In the genomic region with DNA sequence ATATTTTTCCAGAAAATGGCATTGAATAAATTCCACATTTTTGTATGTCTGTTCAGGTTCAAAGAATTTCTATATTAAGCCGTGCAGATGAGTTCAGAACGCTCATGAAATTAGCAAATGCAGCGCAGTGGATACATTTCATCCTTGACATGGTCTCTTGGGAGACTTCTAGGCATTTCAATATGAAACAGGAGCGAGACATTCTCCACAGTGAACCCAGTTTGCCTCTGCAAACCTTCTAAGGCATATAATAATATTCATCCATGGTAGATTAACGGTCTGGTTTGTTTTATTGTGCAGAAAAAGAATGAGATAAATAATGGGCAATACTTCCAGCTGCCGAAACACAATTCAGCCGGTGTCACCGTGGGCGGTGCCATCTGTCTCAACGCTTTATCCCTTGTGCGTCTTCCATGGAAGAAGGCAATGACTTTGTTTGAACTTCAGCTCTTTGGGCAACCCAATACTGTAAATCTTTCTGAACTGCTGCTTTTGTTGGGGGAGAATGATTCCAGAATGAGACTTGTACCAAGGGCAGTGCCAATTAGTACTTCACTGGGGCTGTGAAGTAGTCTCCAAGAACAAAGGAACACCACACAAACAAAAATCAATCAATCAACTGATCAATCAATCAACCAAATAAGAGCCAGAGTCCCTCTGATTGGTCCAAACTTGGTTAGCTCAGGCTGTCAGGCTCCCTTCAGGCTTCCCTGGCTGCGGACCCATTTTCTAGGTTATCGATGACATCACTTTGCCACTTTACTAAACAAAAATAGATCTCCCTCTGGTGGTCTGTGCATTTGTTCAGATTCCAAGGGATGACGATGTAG, we compare ENCODE assay signal across 16 mouse cellular contexts.
A peak's percentile ranks its signal among the peaks of the same experiment; 100 is the strongest.
DNase-seq lines count a peak whose midpoint lies in the region; ATAC-seq lines count a peak whose summit lies in the region.
"Had no signal": no experiment of that assay in that cellular context is flagged by ENCODE, and none has a peak within 500 bp of the region (broad histone marks: within the 10 kb centered on the region; RNA-seq: fewer than 3 reads in every experiment).

No protein-coding gene starts in this region.

- 45% methylated on average over 14 of the region's 14 CpGs for WGBS in midbrain, embryonic 14.5 days
- 56% methylated on average over 14 of the region's 14 CpGs for WGBS in midbrain, embryonic 13.5 days

- H3K27ac ChIP-seq in midbrain, embryonic 14.5 days (replicated peaks; ENCODE audit: low read depth, low read length): no peak overlapping the region
- no peak overlapping the region for H3K27ac ChIP-seq in midbrain, embryonic 13.5 days
- H3K27ac ChIP-seq: embryonic facial prominence, embryonic 12.5 days; stomach, postnatal 0 days had no signal

- DNase-seq in embryo, embryonic 10 days (ENCODE audit: low spot score): peak; percentile 26
- DNase-seq in embryo, embryonic 9.5 days (ENCODE audit: extremely low spot score): no peak
- peak; percentile 65 for DNase-seq in midbrain, embryonic 14.5 days
- peak; percentile 73 for DNase-seq in mesoderm, embryonic 11.5 days (ENCODE audit: low read depth, low spot score)
- DNase-seq in left cerebral cortex, adult 11 months (ENCODE audit: low spot score): no peak
- DNase-seq in frontal cortex, postnatal 25 days (ENCODE audit: low spot score in 2 of 2): no peak
- DNase-seq: cerebellum, adult 9-11 months; heart, postnatal 4 days; liver; liver, postnatal 0 days; right cerebral cortex, postnatal 25 days had no signal

- H3K27me3 ChIP-seq in midbrain, embryonic 14.5 days (ENCODE audit: control insufficient read depth, insufficient read depth, low read length): no peaks in the 10 kb centered on the region
- H3K27me3 ChIP-seq in midbrain, embryonic 13.5 days: no peaks in the 10 kb centered on the region
- H3K27me3 ChIP-seq: embryonic facial prominence, embryonic 12.5 days had no signal

- peak overlapping the region; percentile 17; the same call in 1 of the 2 replicates for H3K4me2 ChIP-seq in midbrain, embryonic 14.5 days (ENCODE audit: low read length)
- H3K4me2 ChIP-seq in midbrain, embryonic 13.5 days (replicated peaks): no peak overlapping the region
- H3K4me2 ChIP-seq: embryonic facial prominence, embryonic 12.5 days had no signal

- peaks cover 13% of the 10 kb centered on the region for H3K4me1 ChIP-seq in midbrain, embryonic 14.5 days (ENCODE audit: control insufficient read depth, insufficient read depth, low read length)
- peaks cover 17% of the 10 kb centered on the region for H3K4me1 ChIP-seq in midbrain, embryonic 13.5 days (replicated peaks)

- no peaks in the 10 kb centered on the region for H3K36me3 ChIP-seq in midbrain, embryonic 14.5 days (ENCODE audit: control insufficient read depth, insufficient read depth, low read length)
- H3K36me3 ChIP-seq in midbrain, embryonic 13.5 days: no peaks in the 10 kb centered on the region
- H3K36me3 ChIP-seq: embryonic facial prominence, embryonic 12.5 days had no signal

- no peak for ATAC-seq in midbrain, embryonic 14.5 days (ENCODE audit: low FRiP score, low TSS enrichment)
- no peak for ATAC-seq in midbrain, embryonic 13.5 days
- no peak for ATAC-seq in granulocyte monocyte progenitor cell, adult 5-6 weeks (replicated peaks; ENCODE audit: poor library complexity, severe bottlenecking)
- ATAC-seq: intestine, postnatal 0 days; liver, postnatal 0 days had no signal

- no peak overlapping the region for H3K4me3 ChIP-seq in midbrain, embryonic 14.5 days (replicated peaks; ENCODE audit: low read depth, low read length)
- H3K4me3 ChIP-seq in midbrain, embryonic 13.5 days (replicated peaks): no peak overlapping the region
- H3K4me3 ChIP-seq: embryonic facial prominence, embryonic 12.5 days had no signal

- H3K9me3 ChIP-seq in midbrain, embryonic 14.5 days (ENCODE audit: control insufficient read depth, low read length): no peaks in the 10 kb centered on the region
- H3K9me3 ChIP-seq in midbrain, embryonic 13.5 days: no peaks in the 10 kb centered on the region
- H3K9me3 ChIP-seq: embryonic facial prominence, embryonic 12.5 days had no signal

- H3K9ac ChIP-seq in midbrain, embryonic 14.5 days (replicated peaks; ENCODE audit: low read length): no peak overlapping the region
- no peak overlapping the region for H3K9ac ChIP-seq in midbrain, embryonic 13.5 days (replicated peaks)
- H3K9ac ChIP-seq: embryonic facial prominence, embryonic 12.5 days; liver, postnatal 0 days had no signal

Comparison
In these comparisons a context has a peak if more than half of its experiments do, and no peak if none do; other contexts are left out.
1. DNase-seq: peak in embryo, embryonic 10 days (single experiment), midbrain, embryonic 14.5 days (single experiment) and mesoderm, embryonic 11.5 days (single experiment); none in embryo, embryonic 9.5 days (single experiment), left cerebral cortex, adult 11 months (single experiment) and frontal cortex, postnatal 25 days (0 of 2).